Mouse (Mus musculus) G1E (cell line): ENCODE measurements around the gene Ankfn1.

Experiments used
- CTCF ChIP-seq: IDR thresholded peaks from 2 replicates; pipeline ENCODE4 v1.5.1; 2012; ENCODE audit warnings: low read depth, low read length, inconsistent platforms, mixed read lengths
- GATA1 ChIP-seq: IDR thresholded peaks from 2 replicates; pipeline ENCODE4 v1.6.1; 2012; ENCODE audit warnings: borderline replicate concordance, low read length, inconsistent platforms, mixed read lengths
- TAL1 ChIP-seq: conservative IDR thresholded peaks from 2 replicates; pipeline ENCODE4 v1.6.1; 2012; ENCODE audit warnings: low read depth, low read length, inconsistent platforms, mixed read lengths

DNA sequence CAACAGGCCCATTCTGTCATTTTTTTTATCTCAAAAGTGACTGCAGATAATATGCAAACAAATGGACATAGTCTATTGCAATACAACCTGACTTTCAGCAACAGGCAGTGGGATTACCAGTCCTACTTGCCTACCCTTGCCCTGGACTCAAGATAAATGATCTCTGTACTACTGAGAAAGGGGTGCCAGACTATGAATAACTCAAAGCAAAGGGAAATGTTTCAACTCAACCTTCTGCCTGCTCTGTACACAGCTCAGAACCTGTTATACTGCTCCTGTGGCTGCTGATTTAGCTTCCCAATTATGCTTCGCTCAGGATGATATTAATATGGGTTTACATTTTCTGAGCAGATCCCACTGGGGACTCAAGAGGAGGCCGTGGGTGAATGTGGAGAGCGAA, 15.3 kb upstream of the Ankfn1 start:
- TF ChIP-seq CTCF (no peak), GATA1 (no peak), TAL1 (no peak)
